Mouse (Mus musculus) ovary, postnatal 36 days (tissue): ENCODE results near the gene Gm21149.
"Not testable (repeated sequence)": the region's sequence is repeated elsewhere in the genome, so short reads cannot be mapped to it uniquely, and the experiment has no call there.

ENCODE experiments used
- DNase-seq: peaks from one replicate; pipeline ENCODE4 v3.0.0; 2022; ENCODE audit warnings: low spot score, mixed read lengths

Gene Gm21149

GRCm38 (mm10) chr5:15461613-15462012, 14.7 kb downstream of the Gm21149 start:
- not testable (repeated sequence) for DNase-seq

- not testable (repeated sequence) for DNase-seq
Measured at GRCm38 (mm10) chr5:15457865-15458571, 18.3 kb downstream of the Gm21149 start.
